Comparison of ENCODE assay signal across 26 mouse cellular contexts in genomic region chr5:35441411-35441810, GRCm38 (mm10). TPM values are rescaled to one million over a fixed set of nuclear protein-coding genes. Genes with fewer than 3 reads are reported as not detected.
A peak's percentile ranks its signal among the peaks of the same experiment; 100 is the strongest.
DNase-seq lines count a peak whose midpoint lies in the region; ATAC-seq lines count a peak whose summit lies in the region.
"Had no signal": no experiment of that assay in that cellular context is flagged by ENCODE, and none has a peak within 500 bp of the region (broad histone marks: within the 10 kb centered on the region; RNA-seq: fewer than 3 reads in every experiment).

No protein-coding gene starts in this region.

- no peak overlapping the region for H3K9ac ChIP-seq in kidney, embryonic 15.5 days
- H3K9ac ChIP-seq in forebrain, embryonic 11.5 days (ENCODE audit: low read length), result no peak overlapping the region
- H3K9ac ChIP-seq: forebrain, postnatal 0 days; hindbrain, embryonic 12.5 days; hindbrain, embryonic 15.5 days had no signal

- H3K4me2 ChIP-seq in kidney, embryonic 15.5 days, result no peak overlapping the region
- no peak overlapping the region for H3K4me2 ChIP-seq in forebrain, embryonic 11.5 days (ENCODE audit: low read depth, low read length, severe bottlenecking)
- H3K4me2 ChIP-seq: heart, embryonic 11.5 days; hindbrain, embryonic 12.5 days; hindbrain, embryonic 15.5 days had no signal

- no peak overlapping the region for H3K4me3 ChIP-seq in kidney, embryonic 15.5 days (replicated peaks)
- H3K4me3 ChIP-seq in forebrain, embryonic 11.5 days (ENCODE audit: low read depth, low read length), result no peak overlapping the region
- H3K4me3 ChIP-seq: forebrain, embryonic 10.5 days; gastrocnemius, adult 2 months; hindbrain, embryonic 12.5 days; hindbrain, embryonic 15.5 days had no signal

- 71% methylated on average over 9 of the region's 9 CpGs for WGBS in kidney, embryonic 15.5 days
- 72% methylated on average over 9 of the region's 9 CpGs for WGBS in forebrain, embryonic 11.5 days

- peak; percentile 27 for DNase-seq in kidney, adult 18-20 months
- peak; percentile 64 for DNase-seq in kidney, adult 9 months
- DNase-seq in kidney, postnatal 10 days, result no peak
- peak; percentile 41 to 74 for DNase-seq in kidney, postnatal 25 days
- no peak for DNase-seq in forebrain, embryonic 11.5 days (ENCODE audit: low spot score)
- DNase-seq: adrenal gland, postnatal 10 days; adrenal gland, postnatal 36 days; B cell, adult 2 months; cerebellum, adult 18-20 months; cerebellum, adult 9-10 months; cerebellum, postnatal 14 days; forebrain, postnatal 0 days; gastrocnemius, adult 2 months; gastrocnemius, postnatal 14 days; heart, adult 11 months had no signal

- H3K4me1 ChIP-seq in kidney, embryonic 15.5 days, result no peaks in the 10 kb centered on the region
- H3K4me1 ChIP-seq in forebrain, embryonic 11.5 days (replicated peaks; ENCODE audit: control insufficient read depth, insufficient read depth, low read length), result no peaks in the 10 kb centered on the region
- H3K4me1 ChIP-seq: hindbrain, embryonic 15.5 days had no signal

- no peaks in the 10 kb centered on the region for H3K36me3 ChIP-seq in kidney, embryonic 15.5 days
- H3K36me3 ChIP-seq in forebrain, embryonic 11.5 days (ENCODE audit: control insufficient read depth, insufficient read depth, low read length), result no peaks in the 10 kb centered on the region
- H3K36me3 ChIP-seq: forebrain, embryonic 10.5 days; G1E; hindbrain, embryonic 12.5 days; hindbrain, embryonic 15.5 days had no signal

- ATAC-seq in kidney, embryonic 15.5 days (replicated peaks; ENCODE audit: low FRiP score), result no peak
- no peak for ATAC-seq in forebrain, embryonic 11.5 days (replicated peaks; ENCODE audit: low FRiP score)
- ATAC-seq: forebrain, embryonic 14.5 days; forebrain, postnatal 0 days; Patski had no signal

- H3K9me3 ChIP-seq in kidney, embryonic 15.5 days (replicated peaks), result no peaks in the 10 kb centered on the region
- H3K9me3 ChIP-seq in forebrain, embryonic 11.5 days (ENCODE audit: control insufficient read depth, low read length), result peaks cover 6% of the 10 kb centered on the region; the same call in 1 of the 2 replicates
- H3K9me3 ChIP-seq: hindbrain, embryonic 15.5 days had no signal

- no peak overlapping the region for H3K27ac ChIP-seq in kidney, embryonic 15.5 days
- H3K27ac ChIP-seq in forebrain, embryonic 11.5 days (ENCODE audit: low read depth, low read length), result no peak overlapping the region
- H3K27ac ChIP-seq: forebrain, embryonic 10.5 days; gastrocnemius, adult 2 months; hindbrain, embryonic 12.5 days; hindbrain, embryonic 15.5 days had no signal

- H3K27me3 ChIP-seq in kidney, embryonic 15.5 days, result no peaks in the 10 kb centered on the region
- no peaks in the 10 kb centered on the region for H3K27me3 ChIP-seq in forebrain, embryonic 11.5 days (ENCODE audit: control insufficient read depth, insufficient read depth, low read length)
- H3K27me3 ChIP-seq: hindbrain, embryonic 15.5 days had no signal

RNA-seq across cellular contexts. Expression of gene Hmx1, which starts 52.5 kb away (rescaled TPM):
- polyA plus RNA-seq in kidney, embryonic 15.5 days (2015; fragmentation: Nextera tagmentation; extraction: Ambion mirVana), result 0.31 and 0.52 TPM in 2 replicates
- polyA plus RNA-seq in forebrain, embryonic 11.5 days (2014; fragmentation: Nextera tagmentation; extraction: Ambion mirVana), result 0.44 and 0.55 TPM in 2 replicates
- polyA plus RNA-seq: forebrain, embryonic 14.5 days; forebrain, postnatal 0 days; frontal cortex, adult 2 months; G1E; heart, embryonic 11.5 days; heart, embryonic 14.5 days; heart, postnatal 0 days; hindbrain, embryonic 15.5 days; Patski had no signal

Comparison
In these comparisons a context has a peak if more than half of its experiments do, and no peak if none do; other contexts are left out.
1. DNase-seq: peak in kidney, adult 18-20 months (single experiment), kidney, adult 9 months (single experiment) and kidney, postnatal 25 days (2 of 2); none in kidney, postnatal 10 days (single experiment) and forebrain, embryonic 11.5 days (single experiment).